Mouse (Mus musculus): ENCODE measurements around the gene Moap1. TPM values are rescaled to one million over a fixed set of nuclear protein-coding genes. Genes with fewer than 3 reads are reported as not detected.
A peak's percentile ranks its signal among the peaks of the same experiment; 100 is the strongest.

Gene Moap1
- 10 to 100 TPM; 28.9 to 30.6 TPM for total RNA-seq (2021)

DNA sequence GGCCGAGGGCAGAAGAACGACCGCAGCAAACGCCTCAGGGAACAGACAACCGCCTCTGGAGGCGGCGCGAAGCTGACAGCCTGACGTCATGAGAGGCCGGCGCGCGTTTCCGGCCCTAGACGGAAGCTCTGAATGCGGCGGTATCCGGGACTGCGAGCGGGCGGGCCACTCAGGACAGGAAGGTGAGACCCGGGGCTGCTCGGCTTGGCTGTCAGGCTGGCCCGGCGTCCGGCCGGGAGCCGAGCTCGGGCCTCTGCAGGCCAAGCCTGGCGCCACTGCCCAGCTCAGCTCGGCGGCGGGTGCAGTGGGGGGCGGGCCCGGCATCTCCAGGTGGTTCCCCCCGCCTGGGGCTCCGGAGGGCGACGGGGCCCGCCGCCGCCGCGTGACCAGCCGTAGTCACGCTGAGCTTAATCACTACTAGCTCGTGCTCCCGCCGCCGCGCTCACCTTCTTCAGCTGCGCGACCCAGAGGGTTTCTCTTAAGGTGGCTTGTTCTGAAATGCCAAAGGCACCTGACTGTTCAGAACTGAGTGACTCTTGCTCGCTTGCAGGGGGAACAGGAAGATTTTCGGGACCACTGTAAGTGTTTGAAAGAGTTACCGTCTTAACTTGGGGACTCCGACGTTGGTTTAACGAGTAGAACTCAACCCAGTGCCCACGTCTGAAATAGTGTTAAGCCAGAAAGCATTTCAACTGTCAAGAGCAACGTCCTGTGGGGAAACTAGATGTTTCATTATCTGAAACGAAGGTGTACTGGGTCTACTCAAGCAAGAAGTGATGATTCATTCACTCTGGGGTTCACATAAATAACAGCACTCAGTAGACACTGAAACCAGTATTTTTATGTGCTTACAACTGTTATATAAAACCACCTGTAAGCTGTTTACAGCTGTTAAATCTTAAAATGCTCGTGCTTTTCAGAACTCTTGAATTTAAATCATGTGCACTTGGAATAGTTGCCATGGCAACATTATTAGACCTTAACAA, at the start of gene Moap1, which contains the start of gene Tmem251:
Gene Moap1, minus strand, starts transcription at position 73 of the 986 bp plus-strand sequence.
Gene Tmem251, plus strand, starts transcription at position 174 of the 986 bp plus-strand sequence.
- intact Hi-C loops (cut with DNase I) = no loop called here
- peak; percentile 92 to 94 for DNase-seq (ENCODE audit: low spot score in 2 of 2)

- DNase-seq (ENCODE audit: low spot score in 2 of 2) = no peak
- intact Hi-C loops (cut with DNase I) = loop anchor here (10.0 kb wide), 1 partner anchor 277 kb away; no protein-coding TSS in a partner anchor
Measured at GRCm38 (mm10) chr12:102787927-102788326, 44.5 kb upstream of the Moap1 start.

DNA sequence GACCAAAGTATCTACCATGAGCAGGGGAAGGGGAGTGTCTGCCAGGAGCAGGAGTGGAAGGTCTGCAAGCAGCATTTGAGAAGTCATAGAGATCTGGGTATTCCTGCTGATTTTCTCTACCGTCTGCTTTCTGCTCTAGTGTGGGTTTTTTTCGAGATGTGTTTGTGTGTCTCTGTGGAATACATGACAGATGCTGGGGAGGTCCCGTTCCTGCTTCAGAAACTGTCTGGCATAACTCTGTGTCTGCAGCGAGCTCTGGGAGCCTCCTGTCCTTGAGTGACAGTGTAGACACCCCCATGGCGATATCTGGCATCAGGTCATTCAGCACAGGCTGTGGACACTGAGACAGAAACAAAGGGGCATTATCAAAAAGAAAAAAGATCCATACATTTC, 42.1 kb upstream of the Moap1 start:
- no peak for DNase-seq (ENCODE audit: low spot score in 2 of 2)
- intact Hi-C loops (cut with DNase I) = loop anchor here (10.0 kb wide), 1 partner anchor 279 kb away; no protein-coding TSS in a partner anchor

DNA sequence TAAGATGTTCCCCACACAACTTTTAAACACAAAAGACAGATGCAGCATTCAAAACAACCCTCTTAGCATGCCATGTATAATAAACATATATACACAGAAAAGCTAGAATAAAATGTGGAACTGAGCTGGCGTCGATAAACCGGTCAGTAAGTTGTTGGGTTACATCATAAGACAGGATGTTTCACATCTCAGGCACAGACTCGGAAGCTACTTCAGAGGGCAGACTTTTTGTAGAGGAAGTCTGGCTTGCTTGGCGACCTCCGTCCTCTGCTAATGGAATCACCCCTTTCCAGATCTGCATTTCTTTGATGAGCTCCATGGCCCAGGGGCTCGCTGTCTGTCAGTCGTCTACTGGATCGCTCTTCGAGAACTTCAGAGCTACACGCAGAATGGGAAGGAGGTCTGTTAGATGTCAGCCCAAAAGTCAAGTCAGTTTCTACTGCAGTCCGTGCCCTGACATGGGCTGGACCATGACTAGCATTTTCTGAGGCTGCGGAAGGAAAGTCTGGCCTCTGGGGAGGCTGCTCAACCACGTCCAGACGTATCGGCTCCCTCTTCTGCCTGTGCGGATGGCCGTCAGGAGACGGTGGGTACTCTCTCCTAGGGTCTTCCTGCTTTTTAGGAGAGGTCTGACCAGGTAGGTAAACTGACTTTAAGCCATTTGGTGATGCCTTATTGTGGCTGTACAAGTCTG, 41.6 kb upstream of the Moap1 start:
- intact Hi-C loops (cut with DNase I) = loop anchor here (10.0 kb wide), 1 partner anchor 280 kb away; no protein-coding TSS in a partner anchor
- DNase-seq (ENCODE audit: low spot score in 2 of 2) = no peak

DNA sequence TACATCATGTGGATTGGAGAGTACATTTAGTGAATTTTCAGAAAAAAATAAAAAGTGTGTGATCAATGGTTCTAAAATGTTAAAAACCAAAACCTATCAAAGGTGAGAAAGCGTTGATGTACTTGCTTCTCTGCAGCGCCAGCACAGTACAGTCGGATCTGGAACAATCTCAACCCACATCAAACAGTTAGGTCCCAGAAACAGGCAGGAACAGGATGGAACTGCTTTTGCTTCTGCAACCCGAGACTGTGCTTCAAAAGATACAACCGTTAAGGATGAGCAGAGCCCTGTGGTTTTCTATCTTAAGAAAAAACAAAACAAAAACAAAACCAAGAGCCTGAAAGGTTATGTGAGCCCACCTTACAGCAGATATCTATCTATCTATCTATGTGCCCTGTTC, 39.4 kb upstream of the Moap1 start:
- no peak for DNase-seq (ENCODE audit: low spot score in 2 of 2)
- intact Hi-C loops (cut with DNase I) = loop anchor here (10.0 kb wide), 1 partner anchor 282 kb away; no protein-coding TSS in a partner anchor

GRCm38 (mm10) chr12:102779452-102779851, 36.0 kb upstream of the Moap1 start:
- intact Hi-C loops (cut with DNase I) = no loop called here
- DNase-seq (ENCODE audit: low spot score in 2 of 2) = no peak

DNA sequence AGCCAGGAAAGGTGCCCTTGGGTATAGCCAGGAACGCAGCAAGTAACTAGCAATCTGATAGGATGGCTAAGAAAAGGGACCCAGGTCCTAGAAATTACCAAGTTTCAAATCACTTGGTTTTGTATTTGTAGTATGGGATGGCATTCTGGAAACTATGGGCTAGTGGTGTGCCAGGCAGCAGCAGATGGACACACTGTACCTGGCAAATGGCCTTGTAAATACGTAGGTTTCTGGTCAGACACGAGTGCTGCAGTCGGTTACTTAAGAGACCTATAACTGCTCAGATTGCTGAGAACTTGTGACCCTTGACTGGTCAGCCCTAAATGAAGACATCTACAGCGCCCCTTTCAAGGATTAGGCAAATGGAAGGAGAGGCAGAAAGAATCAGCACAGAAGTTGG, 34.7 kb upstream of the Moap1 start:
- DNase-seq (ENCODE audit: low spot score in 2 of 2) = no peak
- intact Hi-C loops (cut with DNase I) = no loop called here

GRCm38 (mm10) chr12:102776035-102776434, 32.6 kb upstream of the Moap1 start:
- DNase-seq (ENCODE audit: low spot score in 2 of 2) = no peak
- intact Hi-C loops (cut with DNase I) = no loop called here

- intact Hi-C loops (cut with DNase I) = no loop called here
- DNase-seq (ENCODE audit: low spot score in 2 of 2) = no peak
Measured at GRCm38 (mm10) chr12:102772676-102773075, 29.2 kb upstream of the Moap1 start.

- intact Hi-C loops (cut with DNase I) = no loop called here
Measured at GRCm38 (mm10) chr12:102771601-102772000, 28.1 kb upstream of the Moap1 start.

GRCm38 (mm10) chr12:102769000-102769399, 25.5 kb upstream of the Moap1 start:
- no peak for DNase-seq (ENCODE audit: low spot score in 2 of 2)
- intact Hi-C loops (cut with DNase I) = no loop called here

More at GRCm38 (mm10) chr12:102771601-102772000, 28.1 kb upstream of the Moap1 start:
- no peak for DNase-seq (ENCODE audit: low spot score in 2 of 2)

GRCm38 (mm10) chr12:102763696-102764095, 20.2 kb upstream of the Moap1 start:
- intact Hi-C loops (cut with DNase I) = no loop called here
- no peak for DNase-seq (ENCODE audit: low spot score in 2 of 2)

GRCm38 (mm10) chr12:102761668-102762067, 18.2 kb upstream of the Moap1 start:
- intact Hi-C loops (cut with DNase I) = no loop called here
- no peak for DNase-seq (ENCODE audit: low spot score in 2 of 2)

DNA sequence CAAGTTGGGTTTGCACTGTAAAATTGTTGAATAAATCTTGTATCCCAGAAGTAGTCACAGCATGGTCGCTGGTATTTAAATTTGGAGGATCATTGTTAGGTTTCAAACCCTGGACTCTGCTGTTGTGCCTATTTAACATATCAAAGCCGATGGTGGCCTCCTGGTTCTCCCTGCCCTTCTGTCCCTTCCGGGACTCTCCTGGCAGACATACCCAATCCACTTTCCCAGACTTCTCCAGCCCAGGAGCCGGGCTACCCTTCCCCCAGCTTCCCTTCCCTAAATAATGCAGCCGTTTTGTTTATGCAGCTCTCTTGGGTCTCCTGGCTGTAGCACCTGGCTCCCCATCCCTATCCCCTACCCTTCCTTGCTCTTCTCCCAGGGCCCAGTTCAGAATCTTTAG, 15.5 kb upstream of the Moap1 start:
- no peak for DNase-seq (ENCODE audit: low spot score in 2 of 2)
- intact Hi-C loops (cut with DNase I) = no loop called here

DNA sequence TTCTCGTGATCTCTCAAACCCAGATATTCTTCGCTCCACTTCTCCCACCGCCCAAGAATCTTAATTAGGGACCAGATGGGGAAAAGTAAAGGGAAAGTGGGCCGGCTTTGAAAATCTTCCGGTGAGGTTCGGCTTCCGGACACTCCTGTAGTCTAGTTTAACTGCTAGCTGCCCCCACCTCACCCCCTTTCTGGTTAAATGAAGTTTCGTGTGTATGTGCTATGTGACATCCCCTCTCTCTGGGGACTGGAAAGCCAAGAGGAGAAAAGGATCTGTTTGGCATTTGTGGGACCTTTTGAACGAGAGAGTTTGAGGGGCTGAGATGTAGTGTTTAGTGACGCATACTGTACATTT, 14.9 kb upstream of the Moap1 start, which contains the start of gene Gm20604:
Gene Gm20604, minus strand, starts transcription at position 270 of the 354 bp plus-strand sequence.
- DNase-seq (ENCODE audit: low spot score in 2 of 2) = no peak
- intact Hi-C loops (cut with DNase I) = no loop called here

DNA sequence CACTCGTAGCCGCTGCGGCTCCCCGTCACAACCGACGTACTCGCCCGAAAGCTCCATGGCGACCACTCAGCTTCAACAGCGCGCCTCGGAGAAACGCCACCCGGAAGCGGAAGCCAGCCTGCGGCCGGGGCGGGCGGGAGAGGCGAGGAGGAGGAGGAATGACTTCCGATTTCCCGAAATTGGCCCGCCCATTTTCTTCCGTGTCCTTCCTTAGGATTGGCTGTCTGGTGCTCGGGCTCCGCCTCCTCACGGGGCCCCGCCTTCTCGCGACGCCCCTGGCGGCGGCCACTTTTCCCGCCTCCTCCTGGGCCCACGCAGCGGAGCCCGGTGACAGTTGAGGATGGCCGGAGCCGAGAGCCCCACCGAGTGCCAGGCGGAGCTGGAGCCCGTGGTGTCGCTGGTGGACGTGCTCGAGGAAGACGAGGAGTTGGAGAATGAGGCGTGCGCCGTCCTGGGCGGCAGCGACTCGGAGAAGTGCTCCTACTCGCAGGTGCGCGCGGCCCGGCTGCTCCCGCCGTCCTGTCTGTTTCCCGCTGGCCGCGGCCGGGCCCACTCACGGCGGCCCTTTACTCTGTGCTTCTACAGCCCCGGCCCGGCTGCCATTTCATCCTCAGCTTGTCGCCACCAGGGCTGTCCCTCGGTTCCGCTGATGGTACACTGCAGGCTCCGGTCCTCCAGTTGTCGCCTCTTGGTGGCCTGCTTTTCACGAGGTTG, 14.4 kb upstream of the Moap1 start, which contains the start of the genes Gm28051, Gon7 and Ubr7:
Gene Gm28051, minus strand, starts transcription at position 77 of the 714 bp plus-strand sequence.
Gene Gon7, minus strand, starts transcription at position 115 of the 714 bp plus-strand sequence.
Gene Ubr7, plus strand, starts transcription at position 279 of the 714 bp plus-strand sequence.
- peak; percentile 97 to 98 for DNase-seq (ENCODE audit: low spot score in 2 of 2)
- intact Hi-C loops (cut with DNase I) = no loop called here

GRCm38 (mm10) chr12:102757055-102757688, 13.7 kb upstream of the Moap1 start:
- intact Hi-C loops (cut with DNase I) = no loop called here
- no peak for DNase-seq (ENCODE audit: low spot score in 2 of 2)

GRCm38 (mm10) chr12:102756304-102756703, 12.8 kb upstream of the Moap1 start:
- intact Hi-C loops (cut with DNase I) = no loop called here
- DNase-seq (ENCODE audit: low spot score in 2 of 2) = no peak

DNA sequence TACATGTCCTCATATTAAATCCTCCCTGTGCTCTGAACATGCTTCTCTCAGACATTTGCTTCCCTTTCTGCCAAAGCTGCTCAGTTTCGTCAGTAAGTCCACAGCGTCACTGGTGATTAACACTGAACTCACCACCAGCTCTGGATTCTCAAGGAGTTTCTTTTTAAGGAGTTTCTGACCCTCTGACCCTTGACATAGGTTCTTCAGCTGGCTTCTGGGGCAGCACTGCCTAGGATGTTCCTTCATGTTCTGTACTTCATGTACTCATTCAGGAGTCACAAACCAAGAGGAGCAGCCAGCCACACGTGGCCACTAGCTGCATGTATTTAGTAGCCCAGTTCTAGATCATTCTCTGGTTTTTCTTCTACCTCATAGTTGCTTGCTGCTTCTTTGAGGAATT, 4.8 kb upstream of the Moap1 start:
- intact Hi-C loops (cut with DNase I) = no loop called here
- DNase-seq (ENCODE audit: low spot score in 2 of 2) = no peak
